Mouse (Mus musculus): ENCODE measurements around the gene Atp2c2.

DNA sequence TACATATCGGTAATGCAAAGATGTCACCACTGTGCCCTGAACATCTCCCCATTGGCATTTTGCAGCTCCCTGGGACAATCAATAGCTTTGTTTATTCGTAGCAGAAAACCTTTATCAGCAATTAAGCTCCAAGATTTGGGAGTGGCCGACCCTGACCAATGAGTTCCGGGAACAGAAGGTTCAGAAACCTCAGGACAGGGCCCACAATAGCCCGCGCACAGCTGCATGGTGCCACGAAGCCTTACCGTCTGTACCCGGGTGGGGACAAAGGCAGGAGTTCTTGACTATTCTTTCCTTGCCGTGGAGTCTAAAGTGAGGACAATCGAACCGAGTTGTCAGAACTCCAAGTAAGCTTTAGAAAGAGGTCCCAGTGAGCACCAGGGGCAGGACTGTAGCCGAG, 32.3 kb downstream of the Atp2c2 start:
- TF ChIP-seq CTCF (IDR thresholded peaks at IDR 0.05; ENCODE audit: low read depth) (no peak), EP300 (optimal IDR thresholded peaks at IDR 0.05) (no peak)
